Mouse (Mus musculus): Measurements from ENCODE around the gene Rrm1. TPM values are rescaled to one million over a fixed set of nuclear protein-coding genes. Genes with fewer than 3 reads are reported as not detected.
"Not testable (repeated sequence)": the region's sequence is repeated elsewhere in the genome, so short reads cannot be mapped to it uniquely, and the experiment has no call there.

The Rrm1 gene
- polyA plus RNA-seq, 1 experiment from 2014 or later: 162 TPM

GRCm38 (mm10) chr7:102484766-102485165 is 43.3 kb downstream of the Rrm1 start:
- not testable (repeated sequence) for ATAC-seq (ENCODE audit: low read depth); H3K36me3 ChIP-seq (ENCODE audit: control insufficient read depth, insufficient read depth, low read length); H3K9ac ChIP-seq (ENCODE audit: low read length); H3K4me2 ChIP-seq (ENCODE audit: low read depth, low read length); H3K27ac ChIP-seq (ENCODE audit: low read length); H3K27me3 ChIP-seq (ENCODE audit: control insufficient read depth, insufficient read depth, low read depth, low read length); H3K9me3 ChIP-seq (ENCODE audit: control insufficient read depth, low read length); H3K4me3 ChIP-seq (ENCODE audit: low read length)
- peaks cover 13% of the 10 kb centered on the region for H3K4me1 ChIP-seq (replicated peaks; ENCODE audit: control insufficient read depth, insufficient read depth, low read length)
- 71% methylated on average over 7 of the region's 8 CpGs for WGBS

GRCm38 (mm10) chr7:102486105-102486504 is 44.6 kb downstream of the Rrm1 start:
- no peak overlapping the region for H3K4me2 ChIP-seq (ENCODE audit: low read depth, low read length)
- WGBS: 27% methylated on average over 1 of the region's 1 CpGs
- H3K9me3 ChIP-seq (ENCODE audit: control insufficient read depth, low read length): no peaks in the 10 kb centered on the region
- peaks cover under 1% of the 10 kb centered on the region for H3K4me1 ChIP-seq (replicated peaks; ENCODE audit: control insufficient read depth, insufficient read depth, low read length)
- H3K36me3 ChIP-seq (ENCODE audit: control insufficient read depth, insufficient read depth, low read length): no peaks in the 10 kb centered on the region
- H3K27ac ChIP-seq (ENCODE audit: low read length): no peak overlapping the region
- H3K9ac ChIP-seq (ENCODE audit: low read length): no peak overlapping the region
- no peaks in the 10 kb centered on the region for H3K27me3 ChIP-seq (ENCODE audit: control insufficient read depth, insufficient read depth, low read depth, low read length)
- H3K4me3 ChIP-seq (ENCODE audit: low read length): no peak overlapping the region
- ATAC-seq (ENCODE audit: low read depth): no peak

- ATAC-seq (ENCODE audit: low read depth): no peak
- Histone ChIP-seq H3K9me3 (ENCODE audit: control insufficient read depth, low read length) (no peaks in the 10 kb centered on the region), H3K4me1 (replicated peaks; ENCODE audit: control insufficient read depth, insufficient read depth, low read length) (no peaks in the 10 kb centered on the region), H3K27me3 (ENCODE audit: control insufficient read depth, insufficient read depth, low read depth, low read length) (no peaks in the 10 kb centered on the region), H3K27ac (ENCODE audit: low read length) (no peak within 1 kb of the TSS), H3K9ac (ENCODE audit: low read length) (no peak within 1 kb of the TSS), H3K4me3 (ENCODE audit: low read length) (no peak within 1 kb of the TSS), H3K4me2 (ENCODE audit: low read depth, low read length) (no peak within 1 kb of the TSS), H3K36me3 (ENCODE audit: control insufficient read depth, insufficient read depth, low read length) (no peaks in the 10 kb centered on the region)
- WGBS: 36% methylated on average over 1 of the region's 1 CpGs
These were observed 46.7 kb downstream of the Rrm1 start, which contains the start of gene Olfr544 for GRCm38 (mm10) chr7:102488161-102488560. Gene Olfr544, minus strand, starts transcription at chr7:102488313.

GRCm38 (mm10) chr7:102494416-102494815 is 52.9 kb downstream of the Rrm1 start:
- H3K9ac ChIP-seq (ENCODE audit: low read length); H3K27me3 ChIP-seq (ENCODE audit: control insufficient read depth, insufficient read depth, low read depth, low read length); H3K36me3 ChIP-seq (ENCODE audit: control insufficient read depth, insufficient read depth, low read length); H3K9me3 ChIP-seq (ENCODE audit: control insufficient read depth, low read length); H3K4me3 ChIP-seq (ENCODE audit: low read length); H3K4me2 ChIP-seq (ENCODE audit: low read depth, low read length); H3K4me1 ChIP-seq (replicated peaks; ENCODE audit: control insufficient read depth, insufficient read depth, low read length); ATAC-seq (ENCODE audit: low read depth); H3K27ac ChIP-seq (ENCODE audit: low read length): not testable (repeated sequence)
- WGBS: 51% methylated on average over 6 of the region's 7 CpGs

GRCm38 (mm10) chr7:102499473-102499872 is 58.0 kb downstream of the Rrm1 start, which contains the start of gene Olfr545:
Gene Olfr545, minus strand, starts transcription at chr7:102499573.
- no peak within 1 kb of the TSS for H3K27ac ChIP-seq (ENCODE audit: low read length)
- no peaks in the 10 kb centered on the region for H3K36me3 ChIP-seq (ENCODE audit: control insufficient read depth, insufficient read depth, low read length)
- no peak within 1 kb of the TSS for H3K4me3 ChIP-seq (ENCODE audit: low read length)
- 67% methylated on average over 3 of the region's 3 CpGs for WGBS
- H3K4me1 ChIP-seq (replicated peaks; ENCODE audit: control insufficient read depth, insufficient read depth, low read length): no peaks in the 10 kb centered on the region
- ATAC-seq (ENCODE audit: low read depth): no peak
- no peaks in the 10 kb centered on the region for H3K9me3 ChIP-seq (ENCODE audit: control insufficient read depth, low read length)
- H3K4me2 ChIP-seq (ENCODE audit: low read depth, low read length): no peak within 1 kb of the TSS
- no peak within 1 kb of the TSS for H3K9ac ChIP-seq (ENCODE audit: low read length)
- H3K27me3 ChIP-seq (ENCODE audit: control insufficient read depth, insufficient read depth, low read depth, low read length): no peaks in the 10 kb centered on the region

- WGBS: 54% methylated on average over 5 of the region's 5 CpGs
- no peaks in the 10 kb centered on the region for H3K27me3 ChIP-seq (ENCODE audit: control insufficient read depth, insufficient read depth, low read depth, low read length)
- ATAC-seq (ENCODE audit: low read depth): no peak
- H3K36me3 ChIP-seq (ENCODE audit: control insufficient read depth, insufficient read depth, low read length): no peaks in the 10 kb centered on the region
- no peak overlapping the region for H3K4me3 ChIP-seq (ENCODE audit: low read length)
- H3K27ac ChIP-seq (ENCODE audit: low read length): no peak overlapping the region
- no peak overlapping the region for H3K9ac ChIP-seq (ENCODE audit: low read length)
- H3K4me1 ChIP-seq (replicated peaks; ENCODE audit: control insufficient read depth, insufficient read depth, low read length): no peaks in the 10 kb centered on the region
- H3K4me2 ChIP-seq (ENCODE audit: low read depth, low read length): no peak overlapping the region
- H3K9me3 ChIP-seq (ENCODE audit: control insufficient read depth, low read length): no peaks in the 10 kb centered on the region
These were observed 60.5 kb downstream of the Rrm1 start for GRCm38 (mm10) chr7:102501986-102502385.

GRCm38 (mm10) chr7:102506848-102507247 is 65.4 kb downstream of the Rrm1 start:
- Histone ChIP-seq H3K9ac (ENCODE audit: low read length) (no peak overlapping the region), H3K27me3 (ENCODE audit: control insufficient read depth, insufficient read depth, low read depth, low read length) (no peaks in the 10 kb centered on the region), H3K4me3 (ENCODE audit: low read length) (no peak overlapping the region), H3K4me2 (ENCODE audit: low read depth, low read length) (no peak overlapping the region), H3K27ac (ENCODE audit: low read length) (no peak overlapping the region), H3K4me1 (replicated peaks; ENCODE audit: control insufficient read depth, insufficient read depth, low read length) (no peaks in the 10 kb centered on the region), H3K36me3 (ENCODE audit: control insufficient read depth, insufficient read depth, low read length) (no peaks in the 10 kb centered on the region), H3K9me3 (ENCODE audit: control insufficient read depth, low read length) (no peaks in the 10 kb centered on the region)
- peak; percentile 77; the same call in 1 of the 2 replicates for ATAC-seq (ENCODE audit: low read depth)
- 42% methylated on average over 3 of the region's 3 CpGs for WGBS

- no peaks in the 10 kb centered on the region for H3K27me3 ChIP-seq (ENCODE audit: control insufficient read depth, insufficient read depth, low read depth, low read length)
- H3K27ac ChIP-seq (ENCODE audit: low read length): no peak overlapping the region
- no peaks in the 10 kb centered on the region; the same call in 1 of the 2 replicates for H3K4me1 ChIP-seq (replicated peaks; ENCODE audit: control insufficient read depth, insufficient read depth, low read length)
- no peak overlapping the region for H3K9ac ChIP-seq (ENCODE audit: low read length)
- H3K4me3 ChIP-seq (ENCODE audit: low read length): no peak overlapping the region
- H3K9me3 ChIP-seq (ENCODE audit: control insufficient read depth, low read length): no peaks in the 10 kb centered on the region
- WGBS: 80% methylated on average over 9 of the region's 9 CpGs
- ATAC-seq (ENCODE audit: low read depth): no peak
- no peak overlapping the region for H3K4me2 ChIP-seq (ENCODE audit: low read depth, low read length)
- H3K36me3 ChIP-seq (ENCODE audit: control insufficient read depth, insufficient read depth, low read length): no peaks in the 10 kb centered on the region
These were observed 66.6 kb downstream of the Rrm1 start for GRCm38 (mm10) chr7:102508066-102508465.

- WGBS: 89% methylated on average over 6 of the region's 6 CpGs
- no peak for ATAC-seq (ENCODE audit: low read depth)
- Histone ChIP-seq H3K27me3 (ENCODE audit: control insufficient read depth, insufficient read depth, low read depth, low read length) (no peaks in the 10 kb centered on the region), H3K36me3 (ENCODE audit: control insufficient read depth, insufficient read depth, low read length) (no peaks in the 10 kb centered on the region), H3K4me3 (ENCODE audit: low read length) (no peak overlapping the region), H3K9me3 (ENCODE audit: control insufficient read depth, low read length) (no peaks in the 10 kb centered on the region), H3K27ac (ENCODE audit: low read length) (no peak overlapping the region), H3K4me1 (replicated peaks; ENCODE audit: control insufficient read depth, insufficient read depth, low read length) (no peaks in the 10 kb centered on the region; the same call in 1 of the 2 replicates), H3K9ac (ENCODE audit: low read length) (no peak overlapping the region), H3K4me2 (ENCODE audit: low read depth, low read length) (no peak overlapping the region)
These were observed 67.2 kb downstream of the Rrm1 start for GRCm38 (mm10) chr7:102508666-102509065.

GRCm38 (mm10) chr7:102509726-102510125 is 68.2 kb downstream of the Rrm1 start:
- H3K27ac ChIP-seq (ENCODE audit: low read length): no peak overlapping the region
- H3K27me3 ChIP-seq (ENCODE audit: control insufficient read depth, insufficient read depth, low read depth, low read length): no peaks in the 10 kb centered on the region
- H3K9ac ChIP-seq (ENCODE audit: low read length): no peak overlapping the region
- no peak for ATAC-seq (ENCODE audit: low read depth)
- 83% methylated on average over 7 of the region's 7 CpGs for WGBS
- no peak overlapping the region for H3K4me3 ChIP-seq (ENCODE audit: low read length)
- no peak overlapping the region for H3K4me2 ChIP-seq (ENCODE audit: low read depth, low read length)
- no peaks in the 10 kb centered on the region for H3K36me3 ChIP-seq (ENCODE audit: control insufficient read depth, insufficient read depth, low read length)
- no peaks in the 10 kb centered on the region; the same call in 1 of the 2 replicates for H3K4me1 ChIP-seq (replicated peaks; ENCODE audit: control insufficient read depth, insufficient read depth, low read length)
- H3K9me3 ChIP-seq (ENCODE audit: control insufficient read depth, low read length): no peaks in the 10 kb centered on the region

All from lung, embryonic 16.5 days (tissue).